Mouse (Mus musculus): Measurements from ENCODE around the gene Ebf3.

- no peak for TF ChIP-seq CTCF (IDR thresholded peaks at IDR 0.05; ENCODE audit: borderline replicate concordance, insufficient read depth, low read depth, low read length)
- TF ChIP-seq POLR2A (IDR thresholded peaks at IDR 0.05; ENCODE audit: borderline replicate concordance, insufficient read depth, low read length) = no peak
Observed at GRCm38 (mm10) chr7:137308061-137309060, 5.9 kb downstream of the Ebf3 start.

Data from cerebellum, adult 2 months (tissue).